Mouse (Mus musculus): ENCODE measurements at regions not wholly inside any gene's neighbourhood (a gene's known extent, or its start where the extent isn't known, plus 50 kb on each side); places are given as distances from the start of the nearest gene placed in this dataset.
"Not testable (repeated sequence)": the region's sequence is repeated elsewhere in the genome, so short reads cannot be mapped to it uniquely, and the experiment has no call there.

DNA sequence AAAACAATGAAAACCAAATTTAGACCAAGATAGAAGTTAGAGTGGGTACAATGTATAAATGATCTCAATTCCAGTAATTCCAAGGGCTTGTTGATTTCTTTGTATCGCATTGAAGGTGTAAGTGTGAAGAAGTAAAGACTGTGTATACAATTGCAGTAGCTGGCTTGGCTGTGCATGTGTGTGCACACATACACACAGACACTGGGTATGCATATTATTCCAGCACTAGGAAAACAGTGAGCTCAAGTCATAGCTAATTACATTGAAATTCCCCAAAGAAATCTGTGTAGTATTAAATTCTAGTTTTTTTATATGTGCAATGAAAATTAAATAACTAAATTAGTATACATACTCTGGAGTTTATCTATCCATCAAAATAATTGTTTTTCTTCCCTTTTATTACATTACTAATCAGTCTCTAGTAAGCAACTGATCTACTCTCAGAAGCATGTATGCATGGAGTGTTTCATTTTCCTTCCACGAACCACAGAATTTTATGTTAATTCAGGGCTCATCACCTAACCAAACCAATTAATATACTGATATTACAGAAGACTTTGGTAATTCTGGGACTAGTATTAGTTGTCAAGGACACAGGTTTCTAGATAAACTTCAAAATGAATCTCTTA is 56.5 kb downstream of the Gm8797 start:
- in situ Hi-C loops (cut with MboI, MseI) = no loop called here

DNA sequence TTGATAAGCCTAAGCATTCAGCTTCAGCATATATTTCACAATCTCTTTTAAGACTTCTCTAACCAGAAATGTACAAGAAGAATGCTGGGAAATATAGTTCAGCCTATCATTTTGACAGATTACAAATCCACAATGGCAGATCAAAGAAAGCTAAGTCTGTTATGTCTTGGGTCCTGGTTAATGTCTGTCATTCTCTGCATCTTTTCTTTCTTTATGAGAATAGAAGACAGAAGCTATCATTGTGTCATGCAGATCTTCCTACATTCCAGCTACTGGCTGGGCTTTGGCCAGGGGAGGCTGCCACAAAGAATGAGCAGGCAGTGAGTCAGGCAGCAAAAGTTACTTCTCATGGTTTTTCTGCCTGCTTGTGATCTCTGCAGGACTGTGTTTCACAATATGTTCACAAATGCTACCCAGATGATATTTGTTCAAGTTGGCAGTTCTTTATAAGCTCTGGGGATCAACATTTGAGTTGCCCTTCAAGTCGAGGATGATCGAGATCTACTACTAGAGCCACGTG is 60.5 kb downstream of the Gm8797 start:
- in situ Hi-C loops (cut with MboI, MseI) = no loop called here

DNA sequence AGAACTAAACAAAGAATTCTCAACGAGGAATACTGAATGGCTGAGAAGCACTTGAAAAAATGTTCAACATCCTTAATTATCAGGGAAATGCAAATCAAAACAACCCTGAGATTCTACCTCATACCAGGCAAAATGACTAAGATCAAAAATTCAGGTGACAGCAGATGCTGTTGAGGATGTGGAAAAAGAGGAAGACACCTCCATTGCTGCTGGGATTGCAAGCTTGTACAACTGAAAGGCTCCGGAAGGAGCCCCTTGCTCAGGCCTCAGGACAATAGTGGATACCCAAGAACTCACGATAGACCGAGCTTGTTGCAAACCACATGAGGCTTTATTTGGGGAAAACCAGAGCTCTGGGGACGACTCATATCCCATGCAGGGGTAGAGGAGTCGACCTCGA is 69.6 kb downstream of the Gm8797 start:
- in situ Hi-C loops (cut with MboI, MseI) = not testable (repeated sequence)

DNA sequence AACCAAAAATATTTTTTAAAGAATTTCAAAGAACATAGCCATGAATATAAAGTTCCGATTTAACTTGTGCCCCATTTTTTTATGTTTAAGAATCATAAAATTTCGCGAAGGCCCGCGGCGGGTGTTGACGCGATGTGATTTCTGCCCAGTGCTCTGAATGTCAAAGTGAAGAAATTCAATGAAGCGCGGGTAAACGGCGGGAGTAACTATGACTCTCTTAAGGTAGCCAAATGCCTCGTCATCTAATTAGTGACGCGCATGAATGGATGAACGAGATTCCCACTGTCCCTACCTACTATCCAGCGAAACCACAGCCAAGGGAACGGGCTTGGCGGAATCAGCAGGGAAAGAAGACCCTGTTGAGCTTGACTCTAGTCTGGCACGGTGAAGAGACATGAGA is 109.6 kb downstream of the Gm8797 start:
- in situ Hi-C loops (cut with MboI, MseI) = loop anchor here (5.0 kb wide), 1 partner anchor 483 kb away; no protein-coding TSS in a partner anchor

DNA sequence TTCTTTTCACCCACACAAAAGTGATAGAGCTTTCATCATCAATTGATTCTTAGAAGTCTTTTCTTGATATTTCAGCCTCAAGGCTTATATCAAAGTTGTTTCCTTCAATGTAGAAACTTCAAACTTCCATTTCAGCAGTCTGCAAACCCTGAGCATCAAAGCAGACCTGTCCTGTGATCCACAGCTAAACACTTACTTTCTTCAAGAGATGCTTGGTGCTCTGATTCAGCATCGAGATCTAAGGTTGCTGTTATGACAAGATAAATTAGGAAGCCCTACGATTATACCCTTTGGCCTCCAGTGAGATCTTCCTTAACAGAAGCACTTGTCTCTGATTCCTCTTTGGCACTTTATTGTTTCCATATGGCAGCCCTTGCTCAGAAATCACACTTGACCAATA is 119.8 kb downstream of the Gm8797 start:
- in situ Hi-C loops (cut with MboI, MseI) = no loop called here

DNA sequence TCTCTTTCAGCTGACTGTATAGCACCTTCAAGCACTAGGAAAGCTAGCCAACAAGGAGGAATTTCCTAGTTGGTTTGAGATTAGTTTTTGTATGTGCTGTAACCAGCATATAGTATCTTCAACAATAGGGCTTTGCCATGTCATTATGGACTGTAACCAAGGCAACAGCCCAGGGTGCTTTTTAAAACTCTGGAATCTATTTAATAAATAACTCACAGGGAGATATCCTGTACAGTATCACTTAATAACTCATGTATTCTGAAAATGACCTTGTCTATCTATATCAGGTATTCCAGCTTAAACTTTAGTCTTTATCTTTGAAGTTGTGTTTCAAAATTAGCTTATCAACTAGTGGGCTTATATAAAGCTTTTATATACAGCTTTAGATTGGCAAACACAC is 128.5 kb downstream of the Gm8797 start:
- in situ Hi-C loops (cut with MboI, MseI) = no loop called here

DNA sequence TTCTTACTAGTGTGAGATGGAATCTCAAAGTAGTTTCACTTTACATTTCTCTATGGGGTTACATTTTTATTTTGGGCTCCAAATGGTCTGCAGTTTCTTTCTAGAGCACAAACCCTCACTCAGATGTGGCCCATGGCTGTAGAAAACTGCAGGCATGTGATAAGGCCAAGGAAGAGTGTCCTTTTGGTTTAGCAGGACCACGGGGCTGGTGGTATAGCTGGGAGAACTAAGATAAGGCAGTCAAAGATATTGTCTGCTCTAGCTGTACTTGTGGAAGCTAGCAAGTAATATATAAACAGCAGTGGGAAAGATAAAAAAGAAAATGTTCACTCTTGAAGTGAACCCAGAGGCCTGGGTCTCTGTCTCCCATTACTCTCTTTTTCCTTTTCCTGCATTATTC is 166.9 kb downstream of the Gm8797 start:
- in situ Hi-C loops (cut with MboI, MseI) = no loop called here

DNA sequence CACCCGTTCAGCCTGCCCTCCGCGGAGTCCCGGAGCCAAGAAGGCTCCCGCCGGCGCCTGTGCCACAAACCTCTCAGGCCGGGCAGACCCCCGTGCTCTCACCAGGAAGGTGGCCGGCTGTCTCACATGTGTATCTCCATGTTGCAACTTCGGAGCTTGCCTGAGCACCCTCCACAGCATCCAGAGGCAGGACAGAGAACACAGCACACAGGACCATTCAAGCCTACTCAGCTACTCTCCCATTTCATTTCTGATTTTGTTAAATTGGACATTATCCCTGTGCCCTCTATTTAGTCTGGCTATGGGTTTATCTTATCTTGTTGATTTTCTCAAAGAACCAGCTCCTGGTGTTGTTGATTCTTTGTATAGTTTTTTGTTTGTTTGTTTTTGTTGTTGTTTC is 199.6 kb downstream of the Gm8797 start:
- in situ Hi-C loops (cut with MboI, MseI) = not testable (repeated sequence)

DNA sequence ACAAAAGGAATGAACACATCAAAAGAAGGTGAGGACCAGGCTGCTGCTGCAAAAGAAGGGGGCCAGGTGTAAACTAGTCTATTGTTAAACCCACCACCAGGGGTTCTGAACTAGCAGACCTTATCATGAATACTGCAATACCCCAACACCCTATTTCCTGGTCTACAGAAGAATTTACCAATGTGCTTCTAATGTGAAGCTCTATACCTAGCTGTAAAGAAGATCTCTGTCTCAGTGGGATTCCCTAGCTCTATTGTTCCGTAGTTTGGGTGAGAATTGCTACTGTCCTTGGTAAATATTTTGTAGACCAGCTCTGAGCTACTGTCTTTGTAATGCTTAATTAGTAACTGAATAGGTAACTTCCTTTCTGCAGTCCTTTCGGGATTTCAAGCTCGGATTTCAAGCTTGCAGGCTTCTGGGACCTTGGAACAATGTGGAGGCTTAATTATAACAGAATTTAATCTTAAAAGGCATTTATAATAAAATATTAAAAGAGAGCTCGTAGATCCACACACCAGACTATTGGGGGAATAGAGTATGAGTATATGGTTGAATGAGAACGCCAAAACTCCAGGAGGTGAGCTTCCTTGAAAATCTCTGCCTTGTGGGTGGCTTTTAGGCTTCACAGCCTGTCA is 238.5 kb downstream of the Gm8797 start:
- in situ Hi-C loops (cut with MboI, MseI) = not testable (repeated sequence)

DNA sequence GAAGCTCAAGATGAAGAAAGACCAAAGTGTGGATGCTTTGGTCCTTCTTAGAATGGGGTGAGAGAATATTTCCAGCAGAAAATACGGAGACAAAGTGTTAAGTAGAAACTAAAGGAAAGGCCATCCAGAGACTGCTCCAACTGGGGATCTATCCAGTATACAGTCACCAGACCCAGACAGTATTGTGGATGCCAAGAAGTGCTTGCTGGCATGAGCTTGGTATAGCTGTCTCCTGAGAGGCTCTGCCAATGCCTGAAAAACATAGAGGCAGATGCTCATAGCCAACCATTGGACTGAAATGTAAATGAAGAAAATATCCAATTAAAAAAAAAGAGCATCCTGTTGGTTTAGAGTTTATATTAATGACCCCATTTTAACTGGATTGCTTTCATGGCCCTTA is 253.8 kb downstream of the Gm8797 start:
- in situ Hi-C loops (cut with MboI, MseI) = no loop called here

DNA sequence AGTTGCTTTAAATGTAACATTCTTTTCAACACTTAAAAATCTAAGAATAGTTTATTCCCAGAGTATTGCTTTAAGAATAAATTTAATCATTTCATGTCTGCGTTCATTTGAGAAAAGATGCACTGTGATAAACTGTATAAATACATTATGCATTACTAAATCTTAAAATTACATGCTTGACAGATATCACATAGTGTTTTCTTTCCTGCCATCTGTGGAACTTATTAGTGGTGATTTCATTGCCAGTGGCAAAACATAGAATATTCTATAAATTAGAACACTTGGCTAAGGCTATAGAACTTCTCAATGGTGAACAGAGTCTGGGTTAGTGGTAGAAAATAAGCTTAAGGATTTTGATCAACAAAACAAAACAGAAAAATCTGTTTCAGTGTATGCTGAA is 268.1 kb downstream of the Gm8797 start:
- in situ Hi-C loops (cut with MboI, MseI) = no loop called here

DNA sequence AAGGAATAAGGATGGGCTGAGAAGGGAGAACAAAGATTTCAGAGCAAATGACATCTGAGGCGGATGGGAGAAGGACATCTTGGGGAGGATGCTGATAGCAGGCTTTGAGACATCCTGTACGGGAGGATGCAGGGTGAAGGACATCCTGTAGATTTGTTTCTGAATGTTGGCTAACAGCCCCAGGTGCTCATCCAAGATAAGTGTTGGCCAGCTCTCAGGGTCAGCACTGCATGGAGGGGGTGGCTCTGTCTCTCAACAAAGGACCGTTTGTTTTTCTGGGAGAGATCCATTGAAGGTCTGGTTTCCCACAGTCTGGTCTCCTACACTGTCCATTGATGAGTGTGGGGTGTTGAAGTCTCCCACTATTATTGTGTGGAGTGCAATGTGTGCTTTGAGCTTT is 290.7 kb downstream of the Gm8797 start:
- in situ Hi-C loops (cut with MboI, MseI) = not testable (repeated sequence)

DNA sequence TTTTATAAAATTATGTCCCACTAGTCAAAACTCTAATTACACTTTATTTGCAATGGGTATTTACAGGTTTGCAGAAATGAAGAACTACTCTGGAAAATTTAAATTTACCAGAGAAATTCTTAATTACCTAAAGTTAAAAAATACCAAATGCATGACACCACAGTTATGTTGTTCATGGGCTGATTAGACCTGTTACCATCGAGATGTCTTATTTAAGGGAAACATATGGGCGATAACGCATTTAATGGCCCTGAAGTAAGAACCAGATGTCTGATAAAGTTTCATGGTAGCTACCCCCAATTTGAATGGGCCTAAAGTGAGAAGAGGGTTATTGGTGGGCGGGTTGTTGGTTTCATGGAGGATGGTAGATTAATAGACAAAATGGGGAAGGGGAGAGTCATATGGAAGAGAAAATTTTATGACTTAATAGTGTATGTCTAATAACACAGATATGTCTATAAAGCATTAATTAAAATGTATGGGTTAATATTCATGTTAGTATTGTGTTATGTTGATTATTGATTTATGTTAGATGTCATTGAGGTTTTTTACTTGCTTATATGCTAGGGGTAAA is 299.0 kb downstream of the Gm8797 start:
- in situ Hi-C loops (cut with MboI, MseI) = no loop called here

DNA sequence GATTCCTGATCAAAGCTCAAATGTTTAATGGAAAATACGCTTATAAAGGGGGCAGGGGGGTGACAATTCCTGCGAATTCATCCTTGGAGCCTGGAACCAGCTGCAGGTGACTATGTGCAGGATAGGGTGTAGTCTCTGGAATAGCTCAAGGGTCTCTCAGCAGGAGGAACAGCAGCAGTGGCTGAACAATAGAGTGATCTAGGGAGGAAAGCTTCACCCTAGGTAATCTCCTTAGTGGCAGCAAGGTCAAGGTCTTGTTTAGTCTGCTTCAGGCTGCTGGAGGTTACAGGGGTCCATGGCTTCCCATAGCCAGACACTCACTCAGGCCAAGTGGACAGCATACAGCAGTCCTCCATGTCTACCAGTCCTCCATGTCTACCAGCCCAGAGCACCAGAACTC is 301.3 kb downstream of the Gm8797 start:
- in situ Hi-C loops (cut with MboI, MseI) = no loop called here

DNA sequence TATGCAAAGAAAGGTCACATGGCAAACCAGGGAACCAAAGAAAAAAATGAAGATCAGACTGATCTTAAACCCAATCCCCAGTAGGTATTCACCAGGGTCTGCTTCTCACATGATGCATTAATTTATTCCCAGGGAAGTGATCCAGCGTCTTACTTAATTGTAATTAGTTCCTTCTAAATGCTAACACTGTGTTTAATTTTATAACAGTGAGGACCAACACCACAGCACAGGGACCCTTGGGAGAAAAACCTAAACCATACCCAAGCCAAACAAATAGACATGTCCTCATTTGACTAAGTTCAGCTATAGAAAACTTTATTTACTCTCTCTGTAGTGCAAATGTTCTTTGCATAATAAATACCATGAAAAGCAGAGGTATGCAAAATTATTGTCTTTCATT is 333.2 kb downstream of the Gm8797 start:
- in situ Hi-C loops (cut with MboI, MseI) = no loop called here

DNA sequence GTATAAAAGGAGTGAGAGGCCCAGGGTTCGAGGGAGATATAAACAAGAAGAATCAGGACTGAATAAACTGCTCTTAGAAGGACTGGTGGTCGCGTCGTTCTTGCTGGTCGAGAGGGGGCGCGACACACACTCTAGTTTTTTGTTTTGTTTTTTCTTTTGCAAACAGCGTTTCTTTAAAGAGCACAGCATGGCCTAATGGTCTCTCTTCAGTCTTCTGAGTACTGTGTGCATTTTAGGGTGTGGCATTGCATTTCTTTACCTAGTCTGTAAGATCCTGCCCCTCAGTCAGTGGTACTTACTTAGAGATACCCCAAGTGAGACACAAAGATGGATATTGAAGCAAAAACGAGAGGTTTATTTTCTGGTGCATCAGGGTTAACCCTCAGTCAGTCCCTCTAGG is 336.7 kb downstream of the Gm8797 start:
- in situ Hi-C loops (cut with MboI, MseI) = no loop called here

DNA sequence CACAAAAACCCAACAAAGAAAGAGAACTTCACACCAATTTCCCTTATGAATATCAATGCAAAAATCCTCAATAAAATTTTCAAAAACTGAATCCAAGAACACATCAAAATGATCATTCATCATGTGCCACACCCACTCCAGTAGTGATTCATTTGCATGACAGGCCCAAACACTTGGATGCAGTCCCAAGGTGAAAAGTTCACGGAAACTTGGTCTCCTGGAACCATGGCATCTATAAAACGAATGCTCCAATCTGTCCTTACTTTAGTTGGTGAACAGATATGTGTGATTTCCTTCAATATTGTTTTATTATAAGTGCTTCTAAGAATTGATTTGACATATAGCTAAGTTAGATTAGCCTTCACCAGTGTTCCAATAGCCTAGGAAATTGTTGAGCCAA is 343.3 kb downstream of the Gm8797 start:
- in situ Hi-C loops (cut with MboI, MseI) = no loop called here

DNA sequence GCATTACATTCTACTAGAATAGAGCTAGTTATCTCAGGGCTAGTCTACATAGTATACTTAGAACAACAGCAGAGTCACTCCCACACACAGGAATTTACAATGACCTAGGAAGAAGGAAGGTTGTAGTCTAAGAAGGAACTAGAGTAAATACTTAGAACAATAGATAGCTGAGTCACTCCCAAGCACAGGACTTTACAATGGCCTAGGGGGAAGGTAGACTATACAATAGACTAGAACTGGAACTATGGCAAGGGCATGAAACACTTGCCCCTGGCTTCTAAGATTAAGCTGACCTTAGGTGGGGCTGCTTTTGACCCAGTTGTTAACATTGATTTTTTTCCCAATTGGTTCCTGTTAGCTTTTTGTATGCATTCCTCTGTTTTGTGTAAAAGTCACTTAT is 343.8 kb downstream of the Gm8797 start:
- in situ Hi-C loops (cut with MboI, MseI) = not testable (repeated sequence)

DNA sequence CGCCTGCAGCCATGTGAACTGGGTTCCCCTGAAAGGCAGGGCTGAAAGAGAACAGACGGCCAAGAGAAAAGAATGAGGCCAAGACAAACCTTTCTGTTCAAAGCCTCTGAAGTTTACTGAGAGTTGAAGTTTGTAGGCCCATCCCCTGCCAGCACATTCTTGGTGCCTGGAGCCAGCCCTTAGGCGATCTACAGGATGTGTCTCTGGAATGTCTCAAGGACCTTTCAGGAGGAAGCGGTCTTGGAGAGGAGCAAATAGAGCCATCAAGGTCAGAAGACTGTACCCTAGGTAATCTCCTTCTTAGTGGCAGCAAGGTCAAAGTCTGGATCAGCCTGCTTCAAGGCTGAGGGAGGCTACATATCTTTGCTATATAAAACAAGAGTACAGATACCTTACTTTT is 350.3 kb downstream of the Gm8797 start:
- in situ Hi-C loops (cut with MboI, MseI) = no loop called here

DNA sequence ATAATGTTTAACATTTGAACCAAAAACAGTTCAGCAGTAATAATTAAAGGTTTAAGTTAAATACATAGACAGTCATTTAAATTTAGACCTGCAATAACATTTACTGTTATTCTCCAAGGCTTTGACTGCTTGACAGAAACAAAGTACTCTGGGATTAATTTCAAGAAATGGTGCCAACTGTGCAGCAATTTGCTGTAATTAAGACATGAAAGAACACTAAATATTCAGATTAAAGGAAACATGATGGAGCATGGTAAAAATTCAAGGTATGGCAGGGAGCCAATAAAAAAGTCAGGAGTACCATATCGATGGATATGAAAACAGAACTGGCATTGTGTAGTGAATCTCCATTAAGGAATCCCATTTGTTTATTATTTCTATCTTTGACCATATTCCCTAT is 352.3 kb downstream of the Gm8797 start:
- in situ Hi-C loops (cut with MboI, MseI) = no loop called here

DNA sequence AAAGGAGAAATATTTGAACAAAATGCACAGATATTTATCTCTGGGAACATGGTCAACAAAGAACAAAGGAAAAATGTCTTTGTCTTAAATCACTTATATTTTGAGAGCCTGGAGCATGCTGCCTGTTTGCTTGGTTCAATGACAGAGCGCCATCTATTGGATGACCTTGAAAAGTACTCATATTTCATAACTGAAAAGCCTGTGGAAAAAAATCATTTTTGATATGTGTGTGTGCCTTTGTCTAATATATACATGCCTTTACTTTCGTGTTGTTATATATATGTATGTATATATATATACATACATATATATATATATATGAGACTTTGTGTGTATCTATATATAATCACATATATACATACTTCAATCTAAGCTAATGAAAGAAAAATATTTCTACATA is 356.1 kb downstream of the Gm8797 start:
- in situ Hi-C loops (cut with MboI, MseI) = no loop called here

DNA sequence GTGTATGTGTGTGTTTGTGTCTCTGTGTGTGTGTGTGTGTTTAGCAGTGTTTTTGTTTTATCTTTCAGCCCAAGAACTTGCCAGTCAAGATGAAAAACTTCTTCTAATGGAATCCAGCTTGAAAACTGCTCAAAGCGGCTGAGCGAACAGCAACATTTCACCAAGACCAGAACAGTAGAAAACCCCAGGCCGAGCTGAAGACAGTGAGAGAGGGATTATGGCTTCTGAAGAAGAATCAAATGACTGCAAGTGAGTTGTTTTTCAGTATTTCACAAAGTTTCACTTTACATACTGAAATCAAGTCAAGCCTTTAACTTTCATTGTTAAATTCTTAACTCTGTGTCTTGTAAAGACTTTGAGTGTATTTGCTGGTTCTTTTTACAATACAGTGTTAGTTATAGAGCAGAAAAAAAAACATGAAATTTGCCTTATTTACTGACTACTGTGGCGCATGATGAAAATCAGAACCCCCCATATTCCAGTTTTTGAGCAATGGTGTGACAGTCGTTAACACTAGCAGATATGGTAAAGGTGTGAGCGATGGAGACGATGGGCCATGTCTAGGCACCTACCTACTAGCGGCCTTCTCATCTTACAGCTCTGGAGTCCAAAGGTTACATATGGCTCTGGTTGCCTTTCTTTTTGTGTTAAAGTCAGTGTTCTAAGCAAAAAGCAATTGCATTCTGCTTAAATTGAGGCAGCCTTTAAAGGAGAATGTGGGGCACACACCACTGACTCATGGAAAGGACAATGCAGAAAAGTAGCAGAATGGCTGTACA is 357.0 kb downstream of the Gm8797 start:
- in situ Hi-C loops (cut with MboI, MseI) = no loop called here
